Mouse (Mus musculus) layer of hippocampus, postnatal 36 days (tissue): ENCODE data around the gene Sdc1. TPM values are rescaled to one million over a fixed set of nuclear protein-coding genes. Genes with fewer than 3 reads are reported as not detected.
A peak's percentile ranks its signal among the peaks of the same experiment; 100 is the strongest.

Source experiments
- DNase-seq, 2 experiments: peaks; one replicate each; pipeline ENCODE4 v3.0.0; 2022
- total RNA-seq, 2 experiments: library from RNA; stranded (reverse); gene quantifications; 2 replicates each; pipeline ENCODE4 v1.2.3; 2021

The Sdc1 gene
- 1 to 10 TPM in 1 of 2 experiments, under 1 TPM in 1; 0.52 to 1.4 TPM for total RNA-seq

- peak; percentile 38 to 45 for DNase-seq
These were observed at the start of gene Sdc1 for GRCm38 (mm10) chr12:8770946-8771843. Gene Sdc1, plus strand, starts transcription at chr12:8771323.

- DNase-seq, result no peak
These were observed 44.2 kb upstream of the Sdc1 start for GRCm38 (mm10) chr12:8726890-8727289.

- DNase-seq, result no peak
These were observed 42.4 kb upstream of the Sdc1 start for GRCm38 (mm10) chr12:8728739-8729138.

GRCm38 (mm10) chr12:8753654-8754053 lies 17.5 kb upstream of the Sdc1 start:
- DNase-seq, result no peak

- DNase-seq, result no peak
These were observed 17.0 kb upstream of the Sdc1 start for GRCm38 (mm10) chr12:8754116-8754515.

- DNase-seq, result no peak
These were observed 13.1 kb upstream of the Sdc1 start for GRCm38 (mm10) chr12:8758029-8758428.

GRCm38 (mm10) chr12:8759115-8759514 lies 12.0 kb upstream of the Sdc1 start:
- DNase-seq, result no peak

- no peak for DNase-seq
These were observed 11.3 kb upstream of the Sdc1 start for GRCm38 (mm10) chr12:8759779-8760178.

- DNase-seq, result no peak
These were observed 10.6 kb upstream of the Sdc1 start for GRCm38 (mm10) chr12:8760561-8760960.

- DNase-seq, result no peak
These were observed 10.1 kb upstream of the Sdc1 start for GRCm38 (mm10) chr12:8761058-8761457.

- no peak for DNase-seq
These were observed 8.5 kb upstream of the Sdc1 start for GRCm38 (mm10) chr12:8762667-8763066.

- no peak for DNase-seq
These were observed 6.7 kb upstream of the Sdc1 start for GRCm38 (mm10) chr12:8764221-8764930.

GRCm38 (mm10) chr12:8771844-8772380 lies 789 bp downstream of the Sdc1 start:
- DNase-seq, result no peak

- no peak for DNase-seq
These were observed 1.5 kb downstream of the Sdc1 start for GRCm38 (mm10) chr12:8772451-8773143.

- no peak for DNase-seq
These were observed 2.2 kb downstream of the Sdc1 start for GRCm38 (mm10) chr12:8773336-8773735.

GRCm38 (mm10) chr12:8774183-8774582 lies 3.1 kb downstream of the Sdc1 start:
- no peak for DNase-seq

- DNase-seq, result no peak
These were observed 5.1 kb downstream of the Sdc1 start for GRCm38 (mm10) chr12:8776206-8776605.

GRCm38 (mm10) chr12:8776741-8777140 lies 5.6 kb downstream of the Sdc1 start:
- no peak for DNase-seq

GRCm38 (mm10) chr12:8778106-8778505 lies 7.0 kb downstream of the Sdc1 start:
- no peak for DNase-seq

- DNase-seq, result no peak
These were observed 8.7 kb downstream of the Sdc1 start for GRCm38 (mm10) chr12:8779851-8780250.

GRCm38 (mm10) chr12:8781121-8781520 lies 10.0 kb downstream of the Sdc1 start:
- no peak for DNase-seq

GRCm38 (mm10) chr12:8781681-8782378 lies 10.7 kb downstream of the Sdc1 start:
- DNase-seq, result no peak
